Mouse (Mus musculus) retina, postnatal 1 day (tissue): Measurements from ENCODE around the gene Ms4a18.
A peak's percentile ranks its signal among the peaks of the same experiment; 100 is the strongest.
"Not testable (repeated sequence)": the region's sequence is repeated elsewhere in the genome, so short reads cannot be mapped to it uniquely, and the experiment has no call there.

Source experiments
- DNase-seq: peaks from one replicate; pipeline ENCODE4 v3.0.0-alpha.2; 2012

The Ms4a18 gene

DNA sequence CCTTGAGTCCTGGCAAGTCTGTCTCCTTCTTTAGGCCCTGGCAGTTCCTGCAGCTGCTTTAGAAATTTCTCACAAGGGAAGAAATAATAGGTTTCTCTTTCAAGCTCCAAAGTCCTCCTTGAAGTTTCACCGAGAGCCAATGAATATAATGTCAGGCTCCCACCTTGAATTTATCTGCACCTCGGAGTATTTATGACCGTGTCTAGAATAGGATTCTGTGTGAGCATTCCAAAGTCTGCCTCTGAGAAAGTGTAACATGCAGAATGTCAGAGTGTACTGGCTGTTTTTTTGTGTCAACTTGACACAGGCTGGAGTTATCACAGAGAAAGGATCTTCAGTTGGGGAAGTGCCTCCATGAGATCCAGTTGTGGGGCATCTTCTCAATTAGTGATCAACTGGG lies at the start of gene Ms4a18:
Gene Ms4a18 (minus strand): TSS at position 141 of the 400 bp plus-strand sequence.
- DNase-seq = no peak

DNA sequence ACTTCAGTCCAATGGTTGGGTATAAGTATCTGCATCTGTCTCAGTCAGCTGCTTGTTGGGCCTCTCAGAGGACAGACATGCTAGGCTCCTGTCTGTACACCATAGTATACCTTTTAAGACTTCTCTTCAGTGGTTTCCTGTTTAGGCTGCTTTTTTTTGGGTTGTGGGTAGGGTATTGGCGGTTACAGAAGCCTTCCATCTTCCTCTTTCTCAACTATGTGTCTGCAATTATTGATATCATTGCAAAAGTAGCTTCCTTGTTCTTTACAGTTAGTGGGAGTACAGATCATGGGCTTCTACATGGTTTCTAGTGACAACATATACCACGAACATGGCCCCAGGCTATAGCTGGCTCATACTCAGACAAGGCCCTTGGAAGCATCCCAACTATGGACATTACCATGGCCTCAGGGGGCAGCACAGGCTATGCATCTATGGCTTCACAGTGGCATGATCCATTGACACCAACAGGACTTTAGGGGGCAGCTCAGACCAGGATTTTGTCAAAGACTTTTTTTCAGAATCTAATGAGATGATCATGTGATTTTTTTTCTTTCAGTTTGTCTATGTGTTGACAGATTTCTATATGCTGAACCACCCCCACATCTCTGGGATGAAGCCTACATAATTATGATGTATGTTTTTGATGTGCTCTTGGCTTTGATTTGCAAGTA lies 47.5 kb upstream of the Ms4a18 start:
- no peak for DNase-seq

GRCm38 (mm10) chr19:11060900-11061299 lies 43.1 kb upstream of the Ms4a18 start:
- no peak for DNase-seq

GRCm38 (mm10) chr19:11059967-11060366 lies 42.1 kb upstream of the Ms4a18 start:
- no peak for DNase-seq

GRCm38 (mm10) chr19:11055700-11056099 lies 37.9 kb upstream of the Ms4a18 start:
- DNase-seq = not testable (repeated sequence)

GRCm38 (mm10) chr19:11053277-11053676 lies 35.4 kb upstream of the Ms4a18 start:
- DNase-seq = no peak

- no peak for DNase-seq
Measured at GRCm38 (mm10) chr19:11052877-11053276, 35.0 kb upstream of the Ms4a18 start.

- no peak for DNase-seq
Measured at GRCm38 (mm10) chr19:11050286-11050685, 32.5 kb upstream of the Ms4a18 start.

DNA sequence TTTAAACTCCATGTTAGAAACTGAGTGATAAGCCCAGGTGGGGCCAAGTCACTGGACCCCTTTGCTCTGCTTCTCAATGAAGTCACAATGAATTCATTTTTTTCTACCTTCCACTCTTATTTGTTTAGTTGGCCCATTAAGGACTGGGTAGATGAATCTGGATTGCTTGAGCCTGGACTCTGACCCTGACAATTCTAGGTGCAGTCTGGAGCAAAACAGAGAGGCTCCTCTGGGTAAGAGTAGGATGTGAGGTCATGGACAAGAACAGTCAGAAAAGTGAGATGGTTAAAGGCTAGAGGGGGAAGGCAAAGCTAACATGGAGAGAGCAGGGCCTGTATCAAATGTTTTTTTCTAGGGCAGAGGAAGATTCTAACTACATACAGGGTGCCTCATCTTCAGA lies 31.6 kb upstream of the Ms4a18 start:
- no peak for DNase-seq

DNA sequence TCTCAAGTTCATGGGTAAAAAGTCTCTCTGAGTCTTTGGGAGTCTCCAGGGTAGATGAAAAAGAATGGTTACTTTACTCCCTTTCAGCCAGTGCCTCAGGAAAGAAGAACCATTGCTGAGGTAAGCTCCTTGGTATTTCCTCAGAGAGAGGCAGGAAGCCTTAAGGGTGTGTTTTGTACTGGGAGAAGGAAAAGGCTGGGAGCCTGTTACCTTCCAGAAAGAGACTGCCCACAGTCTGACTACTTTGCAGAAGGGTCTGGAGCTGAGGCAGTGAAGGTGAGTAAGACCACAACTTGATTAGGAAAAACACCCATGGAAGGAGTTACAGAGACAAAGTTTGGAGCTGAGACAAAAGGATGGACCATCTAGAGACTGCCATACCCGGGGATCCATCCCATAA lies 30.7 kb upstream of the Ms4a18 start:
- DNase-seq = no peak

DNA sequence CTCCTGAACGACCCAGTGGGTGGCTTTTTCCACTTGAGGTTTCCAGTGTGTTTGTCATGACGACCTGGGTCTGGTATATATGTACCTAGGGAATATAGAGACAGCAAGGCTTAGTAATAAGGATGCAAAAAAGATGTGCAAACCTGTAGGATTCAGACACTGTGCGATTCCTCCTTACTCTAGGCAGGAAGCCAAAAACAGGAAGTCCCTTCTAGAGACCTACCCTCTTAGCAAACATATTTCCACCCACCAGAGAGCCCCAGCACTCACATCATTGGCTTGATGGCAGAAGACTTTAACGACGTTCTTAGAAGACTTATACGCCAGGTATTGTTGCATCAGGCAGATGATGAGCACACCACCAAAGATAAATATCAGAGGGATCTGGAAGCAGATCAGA lies 30.2 kb upstream of the Ms4a18 start:
- DNase-seq = no peak

DNA sequence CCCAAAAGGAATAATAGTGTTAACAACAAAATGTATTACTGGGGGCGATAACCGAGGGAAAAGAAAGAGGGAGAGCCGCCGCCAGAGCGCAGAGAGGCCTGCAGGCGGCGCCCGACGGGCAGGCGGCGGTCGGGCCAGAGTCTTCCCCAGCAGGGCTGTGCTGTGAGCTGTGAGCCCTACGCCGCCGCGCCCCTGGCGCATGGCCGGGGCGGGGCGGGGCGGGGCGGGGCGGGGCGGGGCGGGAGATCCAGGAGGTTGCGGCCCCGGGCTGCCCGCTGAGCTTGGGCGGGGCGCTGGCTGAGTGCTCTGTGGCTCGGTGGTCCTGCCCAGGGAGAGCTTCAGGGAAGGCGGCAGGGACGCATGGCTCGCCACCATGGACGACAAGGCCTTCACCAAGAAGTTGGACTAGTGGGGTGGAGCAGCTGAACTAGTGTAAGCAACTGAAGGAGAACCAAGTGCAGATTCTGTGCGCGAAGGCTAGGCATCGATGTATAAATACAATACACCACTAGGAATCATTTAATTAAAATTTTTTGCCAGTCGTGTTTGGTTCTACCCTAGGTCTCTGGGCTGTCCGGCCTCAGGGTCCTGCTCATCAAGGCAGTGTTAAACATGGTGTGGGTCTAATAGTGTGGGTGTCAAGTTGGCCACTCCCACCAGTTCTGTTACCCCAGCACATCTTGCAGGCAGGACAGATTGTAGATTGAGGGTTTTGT lies 27.3 kb upstream of the Ms4a18 start:
- peak; percentile 76 for DNase-seq

DNA sequence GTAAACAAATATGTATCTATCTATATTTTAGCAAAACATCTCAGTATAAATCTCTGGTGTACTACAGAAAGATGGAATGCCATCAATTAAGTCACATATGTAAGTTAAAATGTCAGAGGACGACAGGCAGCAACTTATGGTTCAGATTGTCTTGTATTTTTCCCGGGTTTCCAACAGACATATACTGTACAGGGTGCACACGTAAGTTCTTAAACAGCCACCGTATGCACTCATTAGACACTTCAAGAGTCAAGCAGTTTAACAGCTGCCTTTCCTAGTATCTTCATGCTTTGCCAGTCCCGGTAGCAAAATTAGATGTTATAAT lies 26.8 kb upstream of the Ms4a18 start:
- no peak for DNase-seq

DNA sequence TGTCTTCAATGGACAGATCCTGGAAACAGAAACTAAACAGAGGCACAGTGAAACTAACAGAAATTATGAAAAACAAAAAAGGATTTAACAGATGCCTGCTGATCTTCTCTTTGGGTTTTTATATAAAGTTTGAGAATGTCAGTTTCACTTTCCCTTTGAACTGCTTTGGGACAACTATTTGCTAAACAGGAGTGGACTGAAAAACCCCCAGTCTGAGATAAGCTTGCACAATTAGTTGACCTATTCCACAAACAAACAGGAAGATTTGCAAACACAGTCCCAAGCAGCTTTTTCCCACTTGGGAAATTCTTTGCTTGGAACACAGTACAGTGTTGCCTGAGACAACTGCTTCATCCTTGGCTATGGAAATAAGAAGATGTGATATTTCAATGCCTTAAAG lies 19.7 kb upstream of the Ms4a18 start:
- no peak for DNase-seq

- DNase-seq = no peak
Measured at GRCm38 (mm10) chr19:11022382-11022781, 4.6 kb upstream of the Ms4a18 start.

DNA sequence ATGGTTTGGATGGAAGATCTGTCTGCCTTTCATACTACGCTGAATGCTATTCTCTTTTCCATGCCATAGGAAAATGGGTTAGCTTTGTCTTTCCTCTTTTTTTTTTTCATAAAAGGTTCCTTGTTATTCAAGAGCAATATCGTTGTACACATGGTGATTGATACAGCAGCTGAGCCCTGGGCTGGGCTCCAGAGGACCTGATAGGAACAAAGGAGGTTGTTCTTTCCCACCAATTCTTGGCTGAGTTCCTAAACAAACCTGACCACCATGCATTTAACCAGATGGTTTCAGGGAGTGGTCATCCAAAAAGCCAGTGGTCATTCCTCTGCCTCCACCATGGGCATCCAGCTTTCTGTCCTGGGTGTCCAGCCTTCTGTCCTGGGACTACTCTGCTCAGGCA lies 580 bp downstream of the Ms4a18 start:
- no peak for DNase-seq

DNA sequence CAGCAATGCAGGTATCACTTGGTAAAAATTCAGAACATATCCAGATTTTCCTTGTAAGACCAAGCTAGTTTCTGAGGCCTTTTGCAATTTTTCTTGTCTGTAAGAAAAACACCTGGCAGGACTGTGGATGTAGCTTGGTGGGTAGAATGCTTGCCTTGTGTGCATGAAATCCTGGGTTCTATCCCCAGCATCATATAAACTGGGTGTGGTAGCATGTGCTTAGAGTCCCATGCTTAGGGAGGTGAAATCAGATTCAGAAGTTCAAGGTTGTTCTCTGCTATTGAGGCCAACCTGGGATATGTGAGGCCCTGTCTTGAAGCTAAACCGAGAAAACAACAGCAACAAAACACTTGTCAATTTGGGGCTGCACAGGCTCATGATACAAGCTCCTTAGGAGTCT lies 1.8 kb downstream of the Ms4a18 start:
- no peak for DNase-seq

GRCm38 (mm10) chr19:11015468-11015867 lies 2.4 kb downstream of the Ms4a18 start:
- DNase-seq = no peak

DNA sequence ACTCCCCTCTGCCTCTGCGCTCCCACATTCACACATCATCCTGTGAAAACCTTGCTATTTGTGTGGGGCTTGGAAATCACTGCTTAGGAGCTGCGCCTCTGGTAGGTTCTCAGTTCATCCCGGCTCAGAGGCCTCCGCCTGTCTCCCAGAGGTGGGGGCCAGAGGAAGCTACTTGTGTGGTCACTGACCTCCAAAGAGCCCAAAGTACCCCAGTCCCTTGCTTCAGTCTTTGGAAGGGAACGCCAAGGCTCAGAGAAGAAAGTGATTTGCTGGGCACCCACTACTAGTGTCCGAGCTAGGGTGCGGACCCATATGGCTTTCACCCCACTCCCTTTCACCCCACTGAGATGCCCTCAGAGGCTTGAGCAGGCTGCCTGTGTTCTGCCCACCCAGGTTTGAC lies 24.7 kb downstream of the Ms4a18 start, which contains the start of gene Ms4a15:
Gene Ms4a15 (minus strand): TSS at position 101 of the 400 bp plus-strand sequence.
- no peak for DNase-seq

DNA sequence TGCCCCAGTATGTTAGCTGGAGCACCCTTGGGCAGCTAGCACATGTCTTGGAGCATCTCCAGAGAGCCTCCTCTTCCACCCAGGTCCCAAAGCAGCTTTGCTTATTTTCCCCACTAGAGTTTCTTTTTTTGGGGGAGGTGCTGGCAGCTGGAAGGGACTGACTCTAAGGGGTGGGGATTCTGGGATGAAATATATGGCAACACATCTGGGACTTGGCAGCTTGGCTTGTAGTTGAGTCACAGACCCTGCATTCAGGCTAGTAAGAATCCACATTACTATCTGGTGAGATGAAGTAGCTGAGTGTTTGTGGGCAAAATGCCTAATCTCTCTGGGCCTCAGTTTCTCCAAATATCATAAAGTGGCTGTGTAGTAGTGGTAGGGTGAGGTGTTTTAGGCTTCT lies 25.9 kb downstream of the Ms4a18 start:
- DNase-seq = no peak

- no peak for DNase-seq
Measured at GRCm38 (mm10) chr19:10990751-10991150, 27.1 kb downstream of the Ms4a18 start.

DNA sequence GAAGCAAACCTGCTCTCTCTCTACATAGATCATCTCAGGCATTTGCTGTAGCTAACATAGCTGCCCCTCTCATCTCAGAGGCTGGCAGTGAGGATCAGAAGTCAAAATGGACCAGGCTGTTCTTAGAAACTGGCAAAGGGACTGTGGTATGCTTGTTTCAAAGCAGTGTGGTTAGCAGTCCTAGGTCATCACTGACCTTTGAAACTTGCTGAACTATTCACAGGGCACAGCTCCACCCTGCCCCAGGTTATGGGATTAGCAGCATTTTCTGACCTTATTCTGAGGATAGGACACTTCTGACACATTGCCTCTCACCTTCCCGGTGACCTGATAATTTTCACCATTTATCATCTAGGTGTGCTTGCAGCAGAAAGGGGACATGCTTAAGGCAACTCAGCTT lies 29.3 kb downstream of the Ms4a18 start:
- no peak for DNase-seq

DNA sequence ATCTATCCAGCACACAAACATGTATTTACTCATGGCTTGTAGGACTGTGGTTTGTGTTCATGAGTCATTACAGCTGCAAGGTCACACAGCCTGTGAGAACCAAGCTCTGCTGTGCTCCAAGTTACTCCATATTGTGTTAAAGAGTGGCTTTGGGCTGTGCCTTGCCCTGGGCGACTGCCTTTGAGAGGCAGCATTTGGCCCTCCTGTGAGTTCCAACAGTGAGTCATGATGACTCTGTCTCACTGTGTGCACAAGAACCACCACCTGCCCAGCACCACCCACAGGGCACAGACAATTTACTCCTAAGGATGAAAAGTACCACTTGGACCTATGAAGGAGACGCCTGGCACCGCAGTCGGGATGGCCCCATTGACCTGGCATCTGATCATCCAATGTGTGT lies 31.9 kb downstream of the Ms4a18 start:
- DNase-seq = no peak

DNA sequence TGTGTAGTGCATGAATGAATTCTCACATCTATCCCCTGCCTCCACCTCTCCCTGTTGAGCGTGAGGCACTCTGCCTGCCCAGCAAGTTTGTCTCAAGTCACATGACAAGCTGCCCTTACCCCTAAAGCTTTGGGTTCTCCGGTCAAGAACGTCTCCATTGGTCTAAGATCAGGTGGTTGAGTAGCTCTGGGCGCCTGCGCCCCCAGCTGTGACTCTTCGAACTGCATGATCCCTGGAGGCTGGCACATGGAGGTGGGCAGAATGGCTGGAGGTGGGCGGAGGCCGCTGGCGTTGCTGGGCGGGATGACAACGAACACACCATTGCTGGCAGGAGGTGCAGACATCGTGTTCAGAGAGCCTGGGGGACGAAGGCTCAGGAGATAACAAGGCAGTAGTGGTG lies 33.3 kb downstream of the Ms4a18 start:
- DNase-seq = no peak

- DNase-seq = peak; percentile 48
Measured at GRCm38 (mm10) chr19:10983146-10983545, 34.7 kb downstream of the Ms4a18 start.
